Mouse (Mus musculus) adrenal gland, adult 8-10 months (tissue): ENCODE measurements around the gene Abca14. TPM values are rescaled to one million over a fixed set of nuclear protein-coding genes. Genes with fewer than 3 reads are reported as not detected.
A peak's percentile ranks its signal among the peaks of the same experiment; 100 is the strongest.
"Not testable (repeated sequence)": the region's sequence is repeated elsewhere in the genome, so short reads cannot be mapped to it uniquely, and the experiment has no call there.

Experiments
- DNase-seq: peaks from one replicate; pipeline ENCODE4 v3.0.0; 2022
- total RNA-seq, 4 experiments: library from RNA; stranded (reverse); gene quantifications; 2 replicates each; pipeline ENCODE4 v1.2.4; 2022

Abca14 gene
- total RNA-seq, 4 experiments from 2014 or later: 0.08 TPM; not detected in 3

- no peak for DNase-seq
These were observed 2.0 kb upstream of the Abca14 start, which contains the start of gene Crym for GRCm38 (mm10) chr7:120201771-120202170. Gene Crym (minus strand): TSS chr7:120202111.

GRCm38 (mm10) chr7:120205989-120206388 is 2.2 kb downstream of the Abca14 start:
- DNase-seq: no peak

DNA sequence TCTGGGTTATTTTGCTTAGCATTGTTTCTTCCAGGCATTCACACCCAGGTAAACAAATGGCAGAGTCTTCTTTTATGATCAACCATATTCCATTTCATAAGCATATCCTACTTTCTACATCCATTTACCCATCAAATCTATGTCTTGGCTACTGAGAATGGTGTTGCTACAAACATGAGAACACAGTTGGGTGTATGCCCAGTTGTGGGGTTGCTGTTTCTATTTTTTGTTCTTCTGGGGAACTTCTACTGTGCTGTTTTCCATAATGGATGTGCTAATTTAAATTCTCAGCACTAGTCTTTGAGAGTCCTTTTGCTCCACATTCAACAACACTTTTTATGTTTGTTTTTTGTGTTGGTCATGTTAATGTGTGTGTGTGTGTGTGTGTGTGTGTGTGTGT is 24.8 kb downstream of the Abca14 start:
- no peak for DNase-seq

DNA sequence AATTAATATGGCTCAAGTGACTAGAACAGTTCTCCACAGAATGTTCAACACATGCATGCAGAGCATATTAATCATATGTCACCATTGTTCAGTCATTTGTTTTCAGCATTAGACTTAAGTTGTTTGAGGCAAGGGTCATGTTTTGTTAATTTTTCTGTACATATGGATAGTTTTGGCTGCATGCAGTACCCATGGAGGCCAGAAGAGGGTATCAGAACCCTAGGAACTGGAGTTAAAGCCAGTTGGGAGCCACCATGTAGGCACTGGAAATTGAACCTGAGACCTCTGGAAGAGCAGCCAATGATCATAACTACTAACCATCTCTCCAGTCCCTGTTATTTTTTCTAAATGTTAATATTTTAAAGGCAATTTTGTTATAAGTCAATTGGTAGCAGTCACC is 37.3 kb downstream of the Abca14 start:
- no peak for DNase-seq

- no peak for DNase-seq
These were observed 67.6 kb downstream of the Abca14 start for GRCm38 (mm10) chr7:120271135-120271991.

DNA sequence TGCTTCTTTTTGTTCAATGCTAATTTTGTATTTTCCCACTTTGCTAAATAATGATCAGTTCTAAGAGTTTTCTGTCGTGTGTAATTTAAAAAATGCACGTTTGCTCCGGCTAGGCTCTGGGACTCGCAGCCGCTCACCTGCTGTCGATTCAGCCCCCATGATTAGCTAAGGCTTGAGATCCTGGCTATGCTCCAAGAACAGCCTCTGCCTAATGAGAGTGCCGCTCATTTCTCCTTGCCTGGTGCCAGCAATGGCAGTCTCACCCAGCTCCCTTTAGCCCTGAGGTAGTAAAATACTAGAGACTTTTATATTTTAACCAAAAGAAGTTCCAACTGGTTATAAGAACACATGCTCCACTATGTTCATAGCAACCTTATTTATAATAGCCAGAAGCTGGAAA is 68.3 kb downstream of the Abca14 start:
- no peak for DNase-seq

DNA sequence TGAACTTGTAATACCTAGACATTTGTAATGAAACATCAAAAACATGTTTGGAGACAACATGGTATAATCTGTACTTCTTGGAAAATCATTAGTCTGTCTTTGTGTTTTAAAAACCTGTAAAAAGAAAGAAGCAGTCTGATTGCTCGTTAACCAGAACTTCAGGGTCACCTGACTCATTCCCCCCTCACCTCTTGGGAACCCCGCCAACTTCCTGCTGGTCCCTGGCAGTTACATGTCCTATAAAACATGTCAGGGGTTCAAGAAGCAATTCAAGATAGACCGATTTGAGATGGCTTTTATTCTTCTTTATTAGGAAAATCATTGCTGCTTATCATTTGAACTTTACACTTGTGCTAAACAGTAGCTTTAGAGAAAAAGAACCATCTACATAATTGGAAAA is 81.5 kb downstream of the Abca14 start:
- peak; percentile 17 for DNase-seq

DNA sequence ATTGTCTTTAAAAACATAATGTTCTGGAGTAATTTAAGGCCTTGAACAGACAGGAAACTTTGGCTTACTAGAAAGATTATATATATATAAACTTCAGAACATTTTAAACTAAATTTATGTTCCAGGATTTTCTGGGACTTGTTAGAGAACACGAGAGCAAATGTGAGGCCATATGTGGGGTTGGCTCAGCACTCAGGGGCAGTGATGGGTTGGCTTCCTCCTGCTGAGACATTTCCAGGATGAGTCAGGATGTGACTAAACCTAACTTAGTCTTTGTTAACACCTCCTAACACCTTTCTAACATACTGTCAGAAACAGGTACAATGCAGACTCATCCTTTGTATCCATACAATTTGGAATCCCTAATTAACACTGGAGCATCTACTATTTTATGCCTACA is 112.3 kb downstream of the Abca14 start:
- DNase-seq: no peak

GRCm38 (mm10) chr7:120322963-120323362 is 119.2 kb downstream of the Abca14 start:
- DNase-seq: no peak

DNA sequence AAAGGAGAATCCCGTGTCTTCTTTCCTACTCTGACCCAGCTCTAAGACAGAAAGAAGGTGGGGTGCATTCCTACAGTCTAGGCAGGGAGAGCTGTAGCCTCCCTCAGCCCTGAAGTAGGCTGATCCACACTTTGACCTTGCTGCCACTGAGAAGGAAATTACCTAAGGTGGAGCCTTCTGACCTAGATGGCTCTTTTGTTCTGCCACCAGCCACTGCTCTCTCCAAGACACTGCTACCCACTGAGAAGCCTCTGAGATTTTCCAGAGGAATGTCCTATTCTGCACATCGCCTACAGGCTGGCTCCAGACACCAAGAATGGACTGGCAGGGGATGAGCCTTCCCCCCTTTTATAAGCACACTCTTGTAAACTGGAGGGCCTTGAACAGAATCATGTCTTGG is 122.2 kb downstream of the Abca14 start:
- not testable (repeated sequence) for DNase-seq

DNA sequence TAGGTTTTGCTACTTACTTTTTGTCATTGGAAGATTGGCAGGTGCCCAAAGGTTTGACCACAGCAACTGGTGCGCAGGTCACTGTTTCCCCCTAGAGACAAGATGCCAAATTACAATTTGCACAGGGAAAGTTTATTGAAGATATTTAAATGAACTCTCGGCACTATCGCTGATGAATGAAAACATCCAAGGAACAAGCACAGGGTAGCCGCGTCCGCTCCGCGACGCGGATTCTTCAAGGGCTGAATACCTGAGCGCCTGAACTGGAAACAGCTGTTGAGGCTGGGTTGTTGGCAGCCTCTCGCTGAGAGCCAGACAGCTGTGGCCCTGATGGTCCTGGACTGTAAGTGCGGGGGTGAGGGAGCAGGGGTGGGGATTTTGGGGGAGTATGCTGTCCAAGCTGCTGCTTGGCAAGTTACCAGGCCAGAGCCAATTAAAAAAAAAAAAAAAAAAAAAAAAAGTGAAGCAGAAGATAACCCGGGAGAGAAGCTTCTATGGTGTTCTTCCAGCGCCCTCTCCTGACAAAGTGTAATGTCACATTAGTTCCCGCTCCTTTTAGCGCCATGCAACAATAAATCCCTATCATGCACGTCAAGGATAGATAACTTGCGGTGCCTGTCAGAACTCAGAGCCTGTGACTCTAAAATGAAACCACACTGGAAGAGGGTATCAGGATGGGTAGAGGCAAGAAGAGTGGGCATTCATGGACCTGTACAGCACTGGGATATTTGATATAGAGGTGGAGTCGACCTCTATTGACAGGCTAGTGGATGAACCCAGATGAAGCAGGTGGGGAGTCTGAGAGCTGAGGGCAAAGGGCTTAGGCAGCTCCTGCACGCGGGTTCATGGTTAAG is 123.7 kb downstream of the Abca14 start:
- no peak for DNase-seq

DNA sequence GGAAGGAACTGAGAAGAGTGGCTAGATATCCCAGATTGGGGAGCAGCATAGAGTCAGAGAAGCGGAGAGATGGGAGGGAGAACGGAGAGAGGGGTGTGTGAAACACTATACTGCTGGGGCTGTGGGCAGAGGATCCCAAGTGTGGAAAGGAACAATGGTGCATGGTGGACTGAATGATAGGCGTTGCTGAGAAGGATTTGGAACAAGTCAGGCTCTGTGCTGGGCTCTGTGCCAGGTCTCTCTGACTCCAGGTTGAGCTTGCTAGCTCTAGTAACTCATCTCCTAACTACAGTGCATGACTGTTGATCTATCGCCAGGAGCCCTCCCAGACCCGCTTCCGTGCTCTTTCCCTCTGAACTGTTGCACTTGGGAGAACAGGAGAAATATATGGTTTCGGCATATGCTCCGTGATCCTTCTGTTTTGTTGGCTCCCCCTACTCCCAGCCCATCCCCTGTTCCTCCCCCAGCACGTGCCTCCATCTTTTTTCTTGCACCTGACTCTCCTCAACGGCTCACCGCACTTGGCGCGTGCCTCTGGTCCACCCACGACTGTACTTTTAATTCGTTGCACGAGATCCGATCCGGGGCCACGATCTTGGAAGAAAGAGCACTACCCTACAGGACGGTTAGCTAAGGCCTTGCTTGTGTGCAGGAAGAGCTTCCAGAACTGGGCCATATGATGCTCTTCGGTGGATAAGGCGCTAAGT is 124.5 kb downstream of the Abca14 start, which contains the start of gene Abca15:
TSS of gene Abca15 (plus strand) at position 584 of the 707 bp plus-strand sequence.
- no peak for DNase-seq

DNA sequence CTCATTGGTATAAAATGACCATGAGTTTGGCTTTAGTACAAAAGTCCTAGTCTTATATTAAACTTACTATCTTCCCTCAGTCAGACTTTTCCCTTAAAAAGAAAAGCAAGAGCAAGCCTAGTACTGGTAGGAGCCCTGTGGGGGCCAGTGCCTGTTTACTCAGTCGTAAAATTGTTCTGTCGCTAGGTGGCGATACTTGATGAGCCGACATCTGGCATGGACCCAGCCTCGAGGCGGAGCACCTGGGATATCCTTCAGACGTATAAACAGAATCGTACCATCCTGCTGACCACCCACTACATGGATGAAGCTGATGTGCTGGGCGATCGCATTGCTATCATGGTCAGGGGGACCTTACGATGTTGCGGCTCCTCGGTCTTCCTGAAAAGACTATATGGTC is 157.4 kb downstream of the Abca14 start:
- no peak for DNase-seq

Other genes starting within 250 kb of the Abca14 start
- under 1 TPM in 3 of 4 experiments, not detected in 1; 0.06 to 0.11 (median 0.06) TPM for gene Dnah3, start 108.7 kb upstream of the Abca14 start, total RNA-seq
- gene Tmem159, start 101.6 kb upstream of the Abca14 start, total RNA-seq: 100 to 1,000 TPM in 3 of 4 experiments, 10 to 100 TPM in 1; 95.7 to 156 (median 129) TPM
- not detected for gene Zp2, start 58.7 kb upstream of the Abca14 start, total RNA-seq
- gene Anks4b, start 30.1 kb upstream of the Abca14 start, total RNA-seq: under 1 TPM; 0.07 to 0.49 (median 0.37) TPM
- 1 to 10 TPM in 3 of 4 experiments, under 1 TPM in 1; 0.70 to 9.0 (median 4.9) TPM for gene Crym, start 1.9 kb upstream of the Abca14 start, total RNA-seq
- not detected for gene Abca15, start 124.7 kb downstream of the Abca14 start, total RNA-seq
- gene Abca16, start 205.7 kb downstream of the Abca14 start, total RNA-seq: not detected